Mouse (Mus musculus) ES-E14 (cell line): ENCODE data around the gene Araf.

ENCODE experiments used
- MAFK ChIP-seq: IDR thresholded peaks from 2 replicates; pipeline ENCODE4 v1.6.1; 2014; ENCODE audit warnings: mild to moderate bottlenecking, low read depth, low read length, inconsistent platforms; ENCODE audit not compliant: insufficient read depth
- ZC3H11A ChIP-seq: IDR thresholded peaks from 2 replicates; pipeline ENCODE4 v1.6.1; 2012; ENCODE audit warnings: low read depth, mild to moderate bottlenecking, inconsistent platforms, low read length, borderline replicate concordance

DNA sequence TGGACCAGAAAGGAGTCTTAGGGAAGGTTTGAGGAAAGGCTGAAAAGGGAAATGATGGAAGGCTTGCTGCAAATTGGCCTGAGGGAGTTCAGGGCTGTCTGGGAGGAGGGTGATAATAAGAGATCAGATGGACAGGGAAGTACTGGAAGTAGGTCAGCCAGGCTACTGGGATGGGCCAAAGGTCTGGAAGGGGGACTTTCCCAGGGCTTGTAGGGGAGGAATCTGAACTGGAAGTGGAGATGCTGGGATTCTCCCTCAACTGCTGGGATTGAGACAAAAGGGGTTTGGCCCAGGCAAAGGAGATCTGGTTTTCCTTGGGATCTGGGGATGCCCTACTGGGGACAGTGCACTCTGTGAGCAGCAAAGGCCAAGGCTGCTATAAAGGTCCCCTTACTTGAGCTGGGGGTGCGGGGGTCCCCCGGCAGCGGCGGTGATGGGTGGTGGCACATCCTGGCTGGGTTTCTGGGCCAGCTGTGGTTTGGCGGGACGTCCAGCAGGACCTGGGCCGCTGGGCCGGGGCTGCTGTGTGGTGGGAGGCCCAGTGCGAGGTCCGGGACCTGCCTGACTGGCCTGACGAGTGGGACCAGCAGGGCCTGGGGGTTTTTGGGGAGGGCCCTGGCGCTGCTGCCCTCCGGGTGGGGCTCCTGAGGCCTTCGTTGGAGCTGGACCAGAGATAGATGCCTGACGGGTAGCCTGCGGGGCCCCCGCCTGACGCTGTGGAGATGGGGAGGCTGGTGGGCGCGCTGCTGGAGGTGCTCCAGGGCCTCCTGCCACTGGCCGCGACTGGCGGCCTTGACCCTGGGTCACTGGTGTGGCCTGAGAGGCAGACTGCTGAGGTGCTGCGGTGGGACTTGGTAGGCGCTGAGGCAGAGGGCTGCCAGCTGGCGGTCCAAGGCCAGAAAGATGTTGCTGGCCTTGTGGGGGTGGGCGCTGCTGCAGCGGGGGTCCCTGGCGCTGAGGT, 64.8 kb downstream of the Araf start:
- TF ChIP-seq ZC3H11A (no peak), MAFK (no peak)
